Comparison of ENCODE assay signal across 8 mouse cellular contexts in genomic region chr8:56063081-56063480, GRCm38 (mm10).
DNase-seq lines count a peak whose midpoint lies in the region; ATAC-seq and TF ChIP-seq lines count a peak whose summit lies in the region.

No protein-coding gene starts in this region.

- no peaks in the 10 kb centered on the region for H3K4me1 ChIP-seq in heart, postnatal 0 days (ENCODE audit: control insufficient read depth, insufficient read depth)

- no peak for ATAC-seq in heart, postnatal 0 days (ENCODE audit: insufficient read depth, low read depth)

- H3K9ac ChIP-seq in heart, postnatal 0 days (replicated peaks; ENCODE audit: low read depth, low read length) = no peak overlapping the region

- H3K27ac ChIP-seq in gastrocnemius, adult 2 months = no peak overlapping the region
- H3K27ac ChIP-seq in heart, postnatal 0 days (ENCODE audit: low read depth) = no peak overlapping the region

- no peaks in the 10 kb centered on the region for H3K79me3 ChIP-seq in C2C12 (ENCODE audit: low read depth)

- no peak overlapping the region for H3K4me3 ChIP-seq in gastrocnemius, adult 2 months
- H3K4me3 ChIP-seq in C2C12 (ENCODE audit: insufficient read depth, poor library complexity, severe bottlenecking) = no peak overlapping the region
- H3K4me3 ChIP-seq in heart, postnatal 0 days (ENCODE audit: low read depth, low read length) = no peak overlapping the region

- no peaks in the 10 kb centered on the region for H3K27me3 ChIP-seq in C2C12 (ENCODE audit: control insufficient read depth, insufficient read depth, insufficient read length)
- H3K27me3 ChIP-seq in heart, postnatal 0 days (ENCODE audit: control insufficient read depth, insufficient read depth, low read length) = no peaks in the 10 kb centered on the region

- no peaks in the 10 kb centered on the region for H3K36me3 ChIP-seq in C2C12 (ENCODE audit: control insufficient read depth, insufficient read depth)
- no peaks in the 10 kb centered on the region for H3K36me3 ChIP-seq in heart, postnatal 0 days (replicated peaks; ENCODE audit: control insufficient read depth, insufficient read depth, low read length)

- peak; percentile 57 for DNase-seq in gastrocnemius, adult 2 months
- no peak for DNase-seq in gastrocnemius, adult 8-10 months (ENCODE audit: low spot score in 2 of 2)
- DNase-seq in adrenal gland, postnatal 25 days = peak; percentile 52
- no peak for DNase-seq in heart, postnatal 0 days (ENCODE audit: low spot score)
- peak; percentile 10 to 23 for DNase-seq in left cerebral cortex, postnatal 36 days (ENCODE audit: low spot score in 2 of 2)
- DNase-seq in right cerebral cortex, postnatal 25 days = peak; percentile 6
- no peak for DNase-seq in thymus, adult 18-20 months

- WGBS in heart, postnatal 0 days = 18% methylated on average over 3 of the region's 3 CpGs

- no peak overlapping the region for H3ac ChIP-seq in C2C12 (ENCODE audit: control insufficient read depth, insufficient read length, low read depth)

- intact Hi-C loops in gastrocnemius, adult 2 months (cut with DNase I) = loop anchor here (2.0 kb wide), 1 partner anchor 424 kb away; no protein-coding TSS in a partner anchor
- intact Hi-C loops in left cerebral cortex, postnatal 36 days (cut with DNase I) = loop anchor here (1.0 kb wide), 1 partner anchor 422 kb away; no protein-coding TSS in a partner anchor

- TF ChIP-seq CTCF in gastrocnemius, adult 2 months (IDR thresholded peaks at IDR 0.05) = peak; percentile 85
- peak; percentile 39 for TF ChIP-seq CTCF in C2C12 (IDR thresholded peaks at IDR 0.05; ENCODE audit: control insufficient read depth, insufficient read depth, insufficient read length)
- TF ChIP-seq CTCF in heart, postnatal 0 days (IDR thresholded peaks at IDR 0.05; ENCODE audit: low read depth) = peak; percentile 76

- no peaks in the 10 kb centered on the region for H3K9me3 ChIP-seq in heart, postnatal 0 days (replicated peaks; ENCODE audit: control insufficient read depth, low read length)

- no peak for TF ChIP-seq EP300 in heart, postnatal 0 days (IDR thresholded peaks at IDR 0.05; ENCODE audit: low read depth)

- no peaks in the 10 kb centered on the region for H3K79me2 ChIP-seq in C2C12 (ENCODE audit: control insufficient read depth, insufficient read depth)

- H3K4me2 ChIP-seq in heart, postnatal 0 days (ENCODE audit: low read depth, low read length) = no peak overlapping the region

TF ChIP-seq in C2C12, 6 proteins besides CTCF, POLR2A, EP300 and RAD21:
- TF ChIP-seq MYOD1 (IDR thresholded peaks at IDR 0.05; ENCODE audit: control insufficient read depth, insufficient read length, low read depth) (no peak), MYOG (IDR thresholded peaks at IDR 0.05; ENCODE audit: control insufficient read depth, extremely low read depth, insufficient read length) (no peak), CEBPB (IDR thresholded peaks at IDR 0.05; ENCODE audit: low read depth) (no peak), USF1 (IDR thresholded peaks at IDR 0.05; ENCODE audit: low read depth) (no peak), FOSL1 (IDR thresholded peaks at IDR 0.05; ENCODE audit: insufficient read depth, low read length, poor library complexity, severe bottlenecking) (no peak), MAX (IDR thresholded peaks at IDR 0.05) (no peak)

Comparison
In these comparisons a context has a peak if more than half of its experiments do, and no peak if none do; other contexts are left out.
1. DNase-seq: peak in gastrocnemius, adult 2 months (single experiment), adrenal gland, postnatal 25 days (single experiment), left cerebral cortex, postnatal 36 days (2 of 2) and right cerebral cortex, postnatal 25 days (single experiment); none in gastrocnemius, adult 8-10 months (0 of 2), heart, postnatal 0 days (single experiment) and thymus, adult 18-20 months (0 of 2).
2. Peak in every context shown above with its lines, with median percentiles within 50 percentile points of each other: CTCF ChIP-seq.